Mouse (Mus musculus): ENCODE results near the gene Lmo3. TPM values are rescaled to one million over a fixed set of nuclear protein-coding genes. Genes with fewer than 3 reads are reported as not detected.

The Lmo3 gene
- polyA plus RNA-seq, 1 experiment from 2014 or later = 19.9 TPM

DNA sequence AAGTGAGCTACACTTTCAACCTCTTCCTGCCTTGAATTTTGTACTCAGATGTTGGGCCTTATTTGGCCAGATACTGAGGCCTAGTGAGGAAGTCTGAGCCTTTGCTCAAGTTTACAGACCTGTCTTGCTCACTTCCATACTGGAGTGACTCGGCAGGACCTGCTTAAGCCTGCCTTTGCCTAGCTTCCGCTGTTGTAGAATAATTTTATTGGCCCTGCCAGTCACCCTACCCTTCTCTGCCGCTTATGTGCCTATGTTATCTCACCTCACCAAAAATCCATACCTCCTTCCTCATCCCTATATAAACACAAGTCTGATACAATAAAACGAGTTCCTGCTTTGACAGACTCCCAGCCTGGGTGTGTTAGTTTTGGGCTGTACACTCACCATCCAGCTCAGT is 235.2 kb downstream of the Lmo3 start:
- no peak overlapping the region for H3K9ac ChIP-seq
- no peaks in the 10 kb centered on the region for H3K4me1 ChIP-seq
- no peaks in the 10 kb centered on the region for H3K27me3 ChIP-seq (replicated peaks)
- no peak for ATAC-seq (ENCODE audit: low FRiP score, low read depth)
- H3K4me3 ChIP-seq = no peak overlapping the region
- H3K27ac ChIP-seq = no peak overlapping the region
- 91% methylated on average over 4 of the region's 4 CpGs for WGBS
- no peak overlapping the region for H3K4me2 ChIP-seq (replicated peaks)
- H3K36me3 ChIP-seq = no peaks in the 10 kb centered on the region
- 0 out of 2 replicates have a peak, but pooled peaks cover 7% of the 10 kb centered on the region for H3K9me3 ChIP-seq

DNA sequence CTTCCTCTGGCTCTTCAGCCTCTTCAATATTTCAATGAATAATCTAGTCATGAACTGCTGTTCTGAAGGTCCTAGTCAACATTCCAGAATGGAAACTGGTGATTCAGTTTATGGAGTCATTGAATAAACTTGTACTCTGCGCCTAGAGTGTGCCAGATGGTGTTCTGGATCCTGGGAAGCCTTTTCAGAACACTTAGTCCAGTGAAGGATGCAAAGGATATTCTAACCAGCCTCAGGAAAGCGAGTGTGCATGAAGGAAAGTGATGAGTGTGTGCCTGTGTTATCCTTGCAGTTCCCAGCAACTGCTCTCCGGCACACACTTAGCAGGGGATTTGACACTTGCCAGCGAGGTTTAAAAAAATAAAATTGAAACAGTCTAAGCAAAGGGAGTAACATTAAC is 245.9 kb downstream of the Lmo3 start:
- Histone ChIP-seq H3K9me3 (no peaks in the 10 kb centered on the region), H3K4me3 (no peak overlapping the region), H3K4me1 (no peaks in the 10 kb centered on the region; the same call in 1 of the 2 replicates), H3K4me2 (replicated peaks) (no peak overlapping the region), H3K27me3 (replicated peaks) (no peaks in the 10 kb centered on the region), H3K27ac (no peak overlapping the region), H3K36me3 (no peaks in the 10 kb centered on the region), H3K9ac (no peak overlapping the region)
- 78% methylated on average over 4 of the region's 4 CpGs for WGBS
- no peak for ATAC-seq (ENCODE audit: low FRiP score, low read depth)

DNA sequence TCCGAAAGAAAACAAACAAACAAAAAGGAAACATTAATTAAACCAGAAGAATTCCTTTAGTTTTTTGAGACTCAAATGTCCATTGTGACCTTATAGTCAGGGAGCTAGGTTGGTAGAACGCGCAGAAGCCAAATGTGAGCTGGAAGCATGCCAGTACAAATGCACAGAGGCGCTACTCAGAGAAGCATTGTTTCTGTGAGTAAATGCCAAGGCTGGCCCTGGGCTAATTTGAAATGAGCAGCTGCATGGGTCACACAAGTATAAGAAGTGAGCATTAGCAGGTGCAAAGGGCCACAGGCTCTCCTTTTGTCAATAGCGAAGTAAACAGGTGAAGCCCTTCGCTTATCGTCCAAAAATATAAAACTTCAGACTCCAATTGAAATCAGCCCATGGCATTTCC is 247.8 kb downstream of the Lmo3 start:
- Histone ChIP-seq H3K4me2 (replicated peaks) (no peak overlapping the region), H3K4me3 (no peak overlapping the region), H3K27ac (no peak overlapping the region), H3K9ac (no peak overlapping the region), H3K36me3 (no peaks in the 10 kb centered on the region), H3K4me1 (no peaks in the 10 kb centered on the region; the same call in 1 of the 2 replicates), H3K9me3 (no peaks in the 10 kb centered on the region), H3K27me3 (replicated peaks) (no peaks in the 10 kb centered on the region)
- WGBS = 71% methylated on average over 7 of the region's 7 CpGs
- peak; percentile 80; the same call in 1 of the 2 replicates for ATAC-seq (ENCODE audit: low FRiP score, low read depth)

DNA sequence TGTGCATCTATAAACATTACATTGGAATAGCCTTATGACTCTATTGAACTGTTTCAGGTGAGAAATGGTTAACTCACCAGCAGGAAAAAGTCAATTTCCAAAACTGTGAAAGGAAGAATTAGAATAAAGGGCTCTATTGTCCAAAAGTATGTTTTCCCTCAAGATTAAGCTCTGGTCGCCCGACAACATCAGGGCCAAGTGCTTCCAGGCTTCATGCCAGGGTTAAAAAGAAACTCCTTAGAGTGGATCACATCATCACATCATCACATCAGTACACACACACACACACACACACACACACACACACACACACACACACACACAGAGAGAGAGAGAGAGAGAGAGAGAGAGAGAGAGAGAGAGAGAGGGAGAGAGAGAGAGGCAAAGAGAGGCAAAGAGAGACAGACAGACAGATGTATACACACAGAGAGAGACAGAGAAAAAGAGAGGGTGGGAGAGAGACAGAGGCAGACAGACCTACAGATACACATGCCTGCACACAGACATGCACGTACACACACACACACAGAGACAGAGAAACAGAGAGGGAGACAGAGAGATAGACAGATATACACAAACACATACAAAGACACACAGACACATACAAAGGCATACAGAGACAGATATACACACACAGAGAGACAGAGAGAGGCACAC is 255.9 kb downstream of the Lmo3 start:
- H3K4me3 ChIP-seq = no peak overlapping the region
- no peaks in the 10 kb centered on the region for H3K36me3 ChIP-seq
- WGBS = 73% methylated on average over 3 of the region's 3 CpGs
- no peak overlapping the region for H3K4me2 ChIP-seq (replicated peaks)
- no peak overlapping the region for H3K27ac ChIP-seq
- H3K4me1 ChIP-seq = no peaks in the 10 kb centered on the region
- no peak overlapping the region for H3K9ac ChIP-seq
- H3K9me3 ChIP-seq = no peaks in the 10 kb centered on the region
- no peak for ATAC-seq (ENCODE audit: low FRiP score, low read depth)
- H3K27me3 ChIP-seq (replicated peaks) = no peaks in the 10 kb centered on the region

DNA sequence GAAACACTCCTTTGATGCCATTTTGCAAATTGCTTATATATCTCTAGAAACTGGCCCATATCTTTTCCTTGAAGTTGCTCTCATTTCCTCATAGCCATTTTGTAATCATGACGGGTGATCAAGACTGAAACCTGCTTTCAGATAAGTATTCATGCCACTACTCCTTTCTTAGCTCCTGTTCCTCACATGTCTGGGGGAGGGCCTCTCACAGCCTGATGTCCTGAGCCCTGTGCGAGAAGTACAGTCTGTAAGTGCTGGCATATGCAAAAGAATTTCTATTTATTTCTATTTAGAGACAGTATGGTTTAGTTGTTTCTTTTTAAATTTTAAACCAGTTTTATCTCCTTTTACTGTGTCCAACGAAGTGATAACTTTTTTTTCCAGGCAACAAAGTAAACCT is 256.6 kb downstream of the Lmo3 start:
- Histone ChIP-seq H3K4me3 (no peak overlapping the region), H3K4me2 (replicated peaks) (no peak overlapping the region), H3K4me1 (no peaks in the 10 kb centered on the region), H3K9ac (no peak overlapping the region), H3K27me3 (replicated peaks) (no peaks in the 10 kb centered on the region), H3K27ac (no peak overlapping the region), H3K9me3 (no peaks in the 10 kb centered on the region), H3K36me3 (no peaks in the 10 kb centered on the region)
- ATAC-seq (ENCODE audit: low FRiP score, low read depth) = no peak
- 74% methylated on average over 3 of the region's 3 CpGs for WGBS

DNA sequence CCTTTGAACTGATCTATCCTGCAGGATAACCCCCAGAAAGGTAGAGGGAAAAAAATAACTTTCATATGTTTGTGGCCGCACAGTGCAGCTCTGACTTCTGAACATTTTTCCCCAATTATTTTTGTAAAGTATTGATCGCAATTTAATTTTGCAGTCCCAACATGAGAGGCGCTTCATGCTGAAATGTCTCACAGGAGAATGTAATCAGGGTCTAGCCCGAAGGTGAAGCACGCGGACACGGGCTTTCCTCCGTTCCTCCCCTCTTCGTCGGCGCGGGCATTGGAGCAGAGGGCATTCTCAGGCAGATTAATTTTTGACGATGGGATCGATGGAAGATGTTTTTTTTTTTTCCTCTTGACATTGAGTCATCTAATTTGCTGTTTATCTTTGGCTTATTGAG is 258.4 kb downstream of the Lmo3 start:
- Histone ChIP-seq H3K9me3 (no peaks in the 10 kb centered on the region), H3K4me1 (no peaks in the 10 kb centered on the region), H3K36me3 (no peaks in the 10 kb centered on the region), H3K27ac (no peak overlapping the region), H3K27me3 (replicated peaks) (no peaks in the 10 kb centered on the region), H3K4me3 (no peak overlapping the region), H3K9ac (no peak overlapping the region), H3K4me2 (replicated peaks) (no peak overlapping the region)
- no peak for ATAC-seq (ENCODE audit: low FRiP score, low read depth)
- WGBS = 95% methylated on average over 14 of the region's 14 CpGs

DNA sequence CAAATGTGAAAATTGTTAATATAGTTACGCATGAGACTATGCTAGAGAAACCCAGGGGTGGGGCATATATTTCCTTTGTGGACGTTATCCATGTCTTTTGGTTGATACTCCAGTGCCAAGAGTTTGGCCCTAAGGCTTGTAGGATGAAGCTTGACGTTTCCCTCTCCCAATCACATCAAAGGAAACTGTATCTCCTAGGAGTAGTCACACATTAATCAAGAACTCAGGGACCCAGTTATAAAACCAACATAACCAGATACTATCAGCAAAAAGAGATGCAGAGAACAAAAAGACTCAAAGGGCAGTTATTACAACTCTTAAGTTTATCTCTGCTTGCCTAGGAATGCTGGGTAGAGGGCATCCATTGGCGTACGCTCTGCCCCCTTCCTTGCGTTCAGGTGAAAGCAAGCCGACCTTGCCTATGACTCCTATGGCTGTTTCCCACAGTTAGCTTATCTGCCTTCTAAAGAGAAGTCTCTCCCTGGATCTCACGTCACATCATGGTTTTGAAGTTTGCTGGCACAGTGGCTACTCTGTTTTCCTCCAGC is 261.5 kb downstream of the Lmo3 start:
- Histone ChIP-seq H3K9me3 (no peaks in the 10 kb centered on the region), H3K36me3 (no peaks in the 10 kb centered on the region), H3K27ac (no peak overlapping the region), H3K4me1 (no peaks in the 10 kb centered on the region), H3K4me2 (replicated peaks) (no peak overlapping the region), H3K9ac (no peak overlapping the region), H3K27me3 (replicated peaks) (no peaks in the 10 kb centered on the region), H3K4me3 (no peak overlapping the region)
- no peak for ATAC-seq (ENCODE audit: low FRiP score, low read depth)
- 91% methylated on average over 8 of the region's 8 CpGs for WGBS

Other genes with a start within 250 kb of the Lmo3 start
- not detected in 2 replicates for gene Igbp1b, start 76.6 kb upstream of the Lmo3 start, polyA plus RNA-seq (2016; fragmentation: Nextera tagmentation; extraction: Ambion mirVana)